Mouse (Mus musculus): ENCODE results near the gene Trim14.

- TF ChIP-seq GATA1 (IDR thresholded peaks at IDR 0.05; ENCODE audit: low read length) (no peak), TAL1 (IDR thresholded peaks at IDR 0.05; ENCODE audit: low read length) (no peak)
These were observed at the start of gene Trim14 for GRCm38 (mm10) chr4:46535840-46536361.
